In genomic region chr1:164461726-164462125, GRCm38 (mm10) we compare ENCODE assay signal across 9 mouse cellular contexts. TPM values are rescaled to one million over a fixed set of nuclear protein-coding genes. Genes with fewer than 3 reads are reported as not detected.
DNase-seq lines count a peak whose midpoint lies in the region; ATAC-seq and TF ChIP-seq lines count a peak whose summit lies in the region.
"Had no signal": no experiment of that assay in that cellular context is flagged by ENCODE, and none has a peak within 500 bp of the region (broad histone marks: within the 10 kb centered on the region; RNA-seq: fewer than 3 reads in every experiment).

No protein-coding gene starts in this region.

- no peak for ATAC-seq in hindbrain, embryonic 16.5 days
- ATAC-seq in neural tube, embryonic 14.5 days (ENCODE audit: low read depth): no peak
- no peak for ATAC-seq in erythroblast, adult 5-6 weeks (replicated peaks; ENCODE audit: low FRiP score, poor library complexity, severe bottlenecking)
- no peak for ATAC-seq in megakaryocyte, adult 5-6 weeks (ENCODE audit: poor library complexity, severe bottlenecking)

- peak overlapping the region; percentile 29; the same call in 1 of the 2 replicates for H3K4me3 ChIP-seq in E14TG2a.4 (replicated peaks; ENCODE audit: low read length)
- 0 out of 2 replicates have a peak overlapping the region, but pooled peaks have one; percentile 9 for H3K4me3 ChIP-seq in hindbrain, embryonic 16.5 days (ENCODE audit: low read length)
- no peak overlapping the region for H3K4me3 ChIP-seq in neural tube, embryonic 14.5 days (ENCODE audit: low read depth, low read length)
- H3K4me3 ChIP-seq: liver, embryonic 15.5 days had no signal

- DNase-seq in adrenal gland, postnatal 14 days: peak; percentile 58
- peak; percentile 87 to 94 for DNase-seq in frontal cortex, postnatal 36 days (ENCODE audit: low spot score in 2 of 2)
- peak; percentile 85 to 90 for DNase-seq in left cerebral cortex, adult 18-20 months (ENCODE audit: low spot score in 2 of 2)

- no peaks in the 10 kb centered on the region for H3K9me3 ChIP-seq in E14TG2a.4 (ENCODE audit: low read length)
- no peaks in the 10 kb centered on the region for H3K9me3 ChIP-seq in hindbrain, embryonic 16.5 days (ENCODE audit: control insufficient read depth, low read length)
- H3K9me3 ChIP-seq in neural tube, embryonic 14.5 days (ENCODE audit: control insufficient read depth, low read length): no peaks in the 10 kb centered on the region
- H3K9me3 ChIP-seq: liver, embryonic 15.5 days had no signal

- H3K36me3 ChIP-seq in E14TG2a.4 (ENCODE audit: insufficient read depth, low read length): no peaks in the 10 kb centered on the region
- H3K36me3 ChIP-seq in hindbrain, embryonic 16.5 days (ENCODE audit: control insufficient read depth, insufficient read depth, low read length): no peaks in the 10 kb centered on the region
- H3K36me3 ChIP-seq in neural tube, embryonic 14.5 days (ENCODE audit: control insufficient read depth, insufficient read depth, low read length): no peaks in the 10 kb centered on the region
- H3K36me3 ChIP-seq: liver, embryonic 15.5 days had no signal

- peaks cover 8% of the 10 kb centered on the region; the same call in 1 of the 2 replicates for H3K27me3 ChIP-seq in E14TG2a.4 (ENCODE audit: insufficient read depth, low read length)
- H3K27me3 ChIP-seq in hindbrain, embryonic 16.5 days (replicated peaks; ENCODE audit: control insufficient read depth, insufficient read depth, low read length): no peaks in the 10 kb centered on the region
- no peaks in the 10 kb centered on the region; the same call in 1 of the 2 replicates for H3K27me3 ChIP-seq in neural tube, embryonic 14.5 days (ENCODE audit: control insufficient read depth, insufficient read depth, low read length)

- TF ChIP-seq CTCF in E14TG2a.4 (conservative IDR thresholded peaks at IDR 0.05; ENCODE audit: low read length): no peak

- H3K27ac ChIP-seq in hindbrain, embryonic 16.5 days (ENCODE audit: low read depth, low read length): peak overlapping the region; percentile 60; the same call in 1 of the 2 replicates
- no peak overlapping the region for H3K27ac ChIP-seq in neural tube, embryonic 14.5 days (ENCODE audit: low read depth, low read length)
- H3K27ac ChIP-seq: liver, embryonic 15.5 days had no signal

- peaks cover 49% of the 10 kb centered on the region for H3K4me1 ChIP-seq in E14TG2a.4 (replicated peaks; ENCODE audit: low read depth, low read length)
- peaks cover 14% of the 10 kb centered on the region; the same call in 1 of the 2 replicates for H3K4me1 ChIP-seq in hindbrain, embryonic 16.5 days (ENCODE audit: control insufficient read depth, insufficient read depth, low read depth, low read length)
- H3K4me1 ChIP-seq in neural tube, embryonic 14.5 days (ENCODE audit: control insufficient read depth, insufficient read depth, low read length): peaks cover 3% of the 10 kb centered on the region

- WGBS in hindbrain, embryonic 16.5 days: 23% methylated on average over 10 of the region's 10 CpGs
- 38% methylated on average over 10 of the region's 10 CpGs for WGBS in neural tube, embryonic 14.5 days

- H3K9ac ChIP-seq in hindbrain, embryonic 16.5 days (ENCODE audit: low read depth, low read length): peak overlapping the region; percentile 29; the same call in 1 of the 2 replicates
- no peak overlapping the region; the same call in 1 of the 2 replicates for H3K9ac ChIP-seq in neural tube, embryonic 14.5 days (replicated peaks; ENCODE audit: low read depth, low read length)
- H3K9ac ChIP-seq: liver, embryonic 15.5 days had no signal

- peak overlapping the region; percentile 42 for H3K4me2 ChIP-seq in hindbrain, embryonic 16.5 days (ENCODE audit: low read length)
- H3K4me2 ChIP-seq in neural tube, embryonic 14.5 days (ENCODE audit: low read depth, low read length): 0 out of 2 replicates have a peak overlapping the region, but pooled peaks have one; percentile 18
- H3K4me2 ChIP-seq: liver, embryonic 15.5 days had no signal

RNA-seq across cellular contexts. Expression of gene Atp1b1, which starts 3.6 kb away (rescaled TPM):
- total RNA-seq in adrenal gland, postnatal 14 days (2021): 90.2 and 91.6 TPM in 2 replicates
- polyA plus RNA-seq in hindbrain, embryonic 16.5 days (2015; fragmentation: Nextera tagmentation; extraction: Ambion mirVana): 383 and 485 TPM in 2 replicates
- total RNA-seq in left cerebral cortex, adult 18-20 months (2021): 1,000 to 10,000 TPM; 1,579 to 1,741 TPM
- 266 and 271 TPM in 2 replicates for polyA plus RNA-seq in neural tube, embryonic 14.5 days (2014; fragmentation: Nextera tagmentation; extraction: Ambion mirVana)
- 6.5 and 9.4 TPM in 2 replicates for total RNA-seq in erythroblast, adult 5-6 weeks (2015; ENCODE audit: low replicate concordance)
- 1.7 and 2.9 TPM in 2 replicates for total RNA-seq in erythroblast, adult 5-6 weeks (2017; ENCODE audit: low replicate concordance)
- total RNA-seq in megakaryocyte, adult 5-6 weeks (2015): 9.8 and 12.9 TPM in 2 replicates
- 7.7 and 9.9 TPM in 2 replicates for total RNA-seq in megakaryocyte, adult 5-6 weeks (2017)

Comparison
In these comparisons a context has a peak if more than half of its experiments do, and no peak if none do; other contexts are left out.
1. RNA of gene Atp1b1, which starts 3.6 kb away (total RNA-seq): 1,579 to 1,741 TPM in left cerebral cortex, adult 18-20 months; 90.2 to 91.6 TPM in adrenal gland, postnatal 14 days, 7.7 to 12.9 TPM in megakaryocyte, adult 5-6 weeks and 1.7 to 9.4 TPM in erythroblast, adult 5-6 weeks; every median in the first group is over 10 times any median in the second.
2. Peak in every context shown above with its lines, with median percentiles within 50 percentile points of each other: DNase-seq.